Mouse (Mus musculus): ENCODE data around the gene Ddhd1.

DNA sequence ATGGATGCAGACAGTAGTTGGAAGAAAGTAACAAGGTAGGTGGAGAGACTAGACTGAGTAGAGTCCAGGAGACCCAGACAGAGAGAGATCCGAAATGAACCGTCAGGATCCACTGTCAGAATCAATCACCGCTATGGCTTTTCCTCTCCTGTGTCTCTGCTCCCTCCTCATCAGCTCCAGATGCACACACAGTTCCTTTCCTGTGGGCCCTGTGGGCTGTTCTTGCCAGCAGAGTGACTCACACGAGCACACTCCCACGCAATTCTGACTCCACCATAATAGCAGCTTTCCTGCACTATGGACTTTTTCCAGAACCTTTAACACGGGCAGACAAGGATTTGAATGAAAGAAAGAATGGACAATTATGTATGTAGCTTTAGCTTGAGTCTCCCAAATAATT, 96.3 kb downstream of the Ddhd1 start:
- TF ChIP-seq POLR2A (IDR thresholded peaks at IDR 0.05; ENCODE audit: borderline replicate concordance, low read depth, low read length) (no peak), CTCF (IDR thresholded peaks at IDR 0.05; ENCODE audit: low read depth, low read length) (no peak)

All from bone marrow macrophage, adult 2 months (primary cell).